Comparison of ENCODE assay signal across 8 mouse cellular contexts in the genomic region with DNA sequence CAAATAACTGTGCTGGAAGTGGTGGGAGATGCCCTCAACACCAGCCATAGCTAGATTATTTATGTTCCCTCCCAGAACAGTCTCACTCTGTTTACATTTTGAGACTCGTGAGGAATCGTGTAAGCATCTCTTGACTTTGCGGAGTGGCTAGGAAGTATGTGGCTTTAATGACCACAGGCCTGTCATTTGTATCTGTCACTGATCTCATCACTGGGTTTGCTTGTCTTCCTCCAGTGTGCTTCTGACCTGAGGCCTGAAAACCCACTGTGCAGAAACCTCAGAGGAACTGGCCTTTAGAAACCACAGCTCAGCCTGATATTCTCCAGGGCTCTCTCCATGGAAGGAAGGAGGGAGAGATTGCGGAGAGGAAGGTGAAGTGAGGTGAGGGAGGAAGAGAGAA.
"Had no signal": no experiment of that assay in that cellular context is flagged by ENCODE, and none has a peak within 500 bp of the region (broad histone marks: within the 10 kb centered on the region; RNA-seq: fewer than 3 reads in every experiment).

No protein-coding gene starts in this region.

- ATAC-seq: liver, embryonic 12.5 days; midbrain, embryonic 15.5 days had no signal

- DNase-seq: kidney, adult 8-10 months; kidney, postnatal 25 days; lung, postnatal 14 days; right cerebral cortex, adult 18-20 months; right cerebral cortex, postnatal 25 days; thymus, postnatal 4 days had no signal
